Mouse (Mus musculus): ENCODE measurements at regions not wholly inside any gene's neighbourhood (a gene's known extent, or its start where the extent isn't known, plus 50 kb on each side); places are given as distances from the start of the nearest gene placed in this dataset.

GRCm38 (mm10) chr16:62468846-62469245 lies 317.8 kb downstream of the Nsun3 start:
- TF ChIP-seq CTCF (conservative IDR thresholded peaks at IDR 0.05; ENCODE audit: low read length) (no peak), NANOG (IDR thresholded peaks at IDR 0.05; ENCODE audit: borderline replicate concordance, low read length) (no peak), POU5F1 (IDR thresholded peaks at IDR 0.05; ENCODE audit: borderline replicate concordance, low read length) (no peak)
